Mouse (Mus musculus) gastrocnemius, adult 18-20 months (tissue): Measurements from ENCODE around the gene Vamp8. TPM values are rescaled to one million over a fixed set of nuclear protein-coding genes. Genes with fewer than 3 reads are reported as not detected.

Experiments
- DNase-seq: peaks from one replicate; pipeline ENCODE4 v3.0.0; 2021; ENCODE audit warnings: low spot score
- total RNA-seq, 2 experiments: library from RNA; stranded (reverse); gene quantifications; 2 replicates each; pipeline ENCODE4 v1.2.3; 2021

The Vamp8 gene
- total RNA-seq, 2 experiments from 2014 or later: 44.3 to 55.4 TPM

DNA sequence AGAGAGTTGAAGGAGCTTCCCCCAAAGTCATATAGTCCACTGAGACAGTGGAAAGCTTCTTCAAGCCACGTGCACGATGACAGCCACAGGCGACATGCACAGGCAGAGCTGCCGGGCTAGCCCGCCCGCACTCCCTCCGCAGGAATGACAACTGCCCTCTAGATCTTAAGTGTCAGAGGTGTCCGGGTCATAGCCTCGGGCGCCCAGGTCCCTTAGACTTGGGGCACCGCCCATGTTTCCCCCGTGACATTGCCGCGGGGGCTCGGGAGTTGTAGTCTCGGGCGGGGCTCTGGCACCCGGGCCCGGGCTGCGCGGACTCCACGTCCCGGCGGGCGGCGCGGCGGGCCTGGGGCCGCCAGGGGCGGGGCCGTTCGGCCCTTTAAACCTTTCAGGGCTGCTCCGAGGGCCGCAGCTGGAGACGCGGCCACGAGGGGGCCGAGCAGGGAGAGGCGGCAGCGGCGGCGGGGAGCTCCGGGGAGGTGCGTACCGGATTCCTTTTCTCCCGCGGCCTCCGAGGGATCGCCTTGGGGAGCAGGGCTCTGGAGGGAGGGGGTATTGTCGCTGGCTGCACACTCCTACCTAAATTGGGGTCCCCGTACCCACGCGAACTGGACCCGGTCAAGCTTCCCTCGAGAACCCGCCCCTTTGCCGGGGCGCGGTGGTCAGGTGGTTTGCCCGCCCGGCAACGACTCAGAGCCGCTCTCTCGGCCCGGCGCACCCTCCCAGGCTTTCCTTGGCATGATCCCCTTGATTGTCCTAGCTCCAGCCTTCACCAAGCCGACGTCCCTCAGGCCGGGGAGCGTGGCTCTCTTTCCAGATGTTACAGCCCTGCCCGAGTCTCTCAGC, 35.2 kb downstream of the Vamp8 start, which contains the start of gene Tmem150a:
TSS of gene Tmem150a (plus strand) at position 382 of the 846 bp plus-strand sequence.
- peak; percentile 93 for DNase-seq

GRCm38 (mm10) chr6:72354025-72354424, 36.5 kb downstream of the Vamp8 start:
- DNase-seq: no peak

DNA sequence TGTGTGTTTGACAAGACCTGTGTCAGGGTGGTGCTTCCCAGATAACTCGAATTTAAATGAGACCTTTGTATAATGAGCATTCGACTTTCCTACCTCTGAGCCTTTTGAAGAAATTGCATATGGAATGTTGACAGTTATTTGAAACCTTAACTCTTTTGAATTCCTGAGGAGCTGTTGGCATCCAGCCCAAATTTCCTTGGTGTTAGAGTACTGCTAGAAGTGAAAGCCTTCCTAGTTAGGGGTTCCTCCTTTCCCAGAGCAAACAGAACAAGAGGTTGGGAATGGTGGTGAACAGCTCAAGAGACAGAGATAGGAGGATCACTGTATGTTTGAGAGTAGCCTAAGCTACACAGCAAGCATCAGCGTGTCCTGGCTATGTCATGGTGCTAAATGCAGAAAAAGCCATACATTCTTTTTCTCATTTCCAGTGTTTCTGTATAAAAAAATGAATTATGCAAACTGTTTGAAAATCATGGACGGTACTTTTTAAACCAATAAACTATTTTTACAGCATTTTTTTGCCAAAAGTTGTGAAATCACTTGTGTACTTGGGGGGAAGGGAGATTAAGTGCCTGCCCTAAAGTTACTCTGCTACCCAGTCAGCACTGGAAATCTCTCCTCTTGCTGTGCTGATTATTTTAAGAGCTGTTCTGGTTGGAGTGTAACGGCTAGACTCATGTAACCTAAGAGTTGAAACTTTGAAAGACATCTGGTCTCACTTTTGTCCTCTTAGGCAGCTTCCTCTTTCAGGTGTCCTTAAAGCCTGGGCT, 37.7 kb downstream of the Vamp8 start:
- no peak for DNase-seq

- DNase-seq: no peak
These were observed 40.3 kb downstream of the Vamp8 start for GRCm38 (mm10) chr6:72350214-72350613.

- DNase-seq: no peak
These were observed 42.1 kb downstream of the Vamp8 start for GRCm38 (mm10) chr6:72348411-72348810.

- peak; percentile 73 for DNase-seq
These were observed 43.1 kb downstream of the Vamp8 start, which contains the start of gene 0610030E20Rik for GRCm38 (mm10) chr6:72347166-72347941. TSS of gene 0610030E20Rik (plus strand) at chr6:72347317.

DNA sequence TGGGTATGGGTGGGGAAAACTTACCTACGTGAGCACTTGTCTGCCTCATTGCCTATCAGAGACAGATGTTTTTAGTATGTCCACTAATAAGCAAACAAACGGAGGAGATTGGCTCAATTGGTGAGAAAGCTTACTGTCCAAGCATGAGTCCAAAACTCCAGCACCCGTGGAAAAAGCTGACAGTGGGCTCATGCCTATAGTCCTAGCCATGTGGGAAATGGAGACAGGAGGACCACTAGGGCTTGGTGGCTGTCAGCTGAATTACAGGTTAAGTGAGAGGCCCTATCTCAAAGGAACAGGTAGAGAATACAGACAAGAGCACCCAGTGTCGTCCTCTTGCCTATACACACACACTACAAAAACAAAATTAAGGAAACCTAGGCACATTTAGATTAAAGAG, 44.2 kb downstream of the Vamp8 start:
- DNase-seq: no peak

GRCm38 (mm10) chr6:72345633-72346032, 44.9 kb downstream of the Vamp8 start:
- no peak for DNase-seq

DNA sequence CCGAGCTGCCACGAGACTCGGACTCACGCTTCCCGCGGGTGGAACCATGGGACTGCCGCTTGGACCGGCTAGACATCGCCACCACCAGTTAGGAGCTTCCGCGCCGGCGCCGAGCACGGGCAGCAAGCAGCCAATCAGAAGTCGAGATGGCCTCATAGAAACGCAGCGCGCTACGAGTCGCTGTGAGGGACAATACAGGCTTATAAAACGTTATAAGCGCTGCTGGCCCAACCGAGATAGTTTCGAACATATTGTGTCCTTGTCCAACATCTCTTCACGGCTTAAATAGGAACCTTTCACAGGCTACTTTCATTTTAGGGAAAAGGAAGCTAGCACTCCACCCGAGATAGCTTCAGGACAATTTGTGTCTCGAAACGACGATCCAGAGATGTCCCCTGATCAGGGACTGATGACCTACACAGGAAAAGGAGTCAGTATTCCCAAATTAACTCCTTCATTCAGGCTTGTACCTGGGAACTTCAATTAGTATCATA, 45.4 kb downstream of the Vamp8 start, which contains the start of gene Usp39:
TSS of gene Usp39 (minus strand) at position 111 of the 494 bp plus-strand sequence.
- peak; percentile 93 for DNase-seq

GRCm38 (mm10) chr6:72344396-72345073, 46.0 kb downstream of the Vamp8 start:
- DNase-seq: no peak

GRCm38 (mm10) chr6:72340481-72340880, 50.0 kb downstream of the Vamp8 start:
- no peak for DNase-seq

Other genes starting within 250 kb of the Vamp8 start
- 1 to 10 TPM; 4.3 to 6.3 TPM for gene Atoh8, start 155.1 kb downstream of the Vamp8 start, total RNA-seq
- gene Sftpb, start 86.1 kb downstream of the Vamp8 start, total RNA-seq: not detected
- 10 to 100 TPM; 17.9 to 20.2 TPM for gene Usp39, start 45.5 kb downstream of the Vamp8 start, total RNA-seq
- 1 to 10 TPM; 7.2 to 8.0 TPM for gene 0610030E20Rik, start 43.4 kb downstream of the Vamp8 start, total RNA-seq
- gene Tmem150a, start 35.3 kb downstream of the Vamp8 start, total RNA-seq: 10 to 100 TPM; 22.4 to 24.2 TPM
- gene Rnf181, start 23.7 kb downstream of the Vamp8 start, total RNA-seq: 10 to 100 TPM; 27.0 to 27.6 TPM
- 100 to 1,000 TPM; 107 to 121 TPM for gene Vamp5, start 10.2 kb downstream of the Vamp8 start, total RNA-seq
- gene Ggcx, start 23.6 kb upstream of the Vamp8 start, total RNA-seq: 10 to 100 TPM; 12.2 to 12.7 TPM
- 10 to 100 TPM; 97.2 to 98.0 TPM for gene Mat2a, start 48.9 kb upstream of the Vamp8 start, total RNA-seq
- 1 to 10 TPM in 1 of 2 experiments, under 1 TPM in 1; 0.93 to 1.3 TPM for gene Sh2d6, start 131.0 kb upstream of the Vamp8 start, total RNA-seq
- gene Capg, start 153.7 kb upstream of the Vamp8 start, total RNA-seq: 10 to 100 TPM in 1 of 2 experiments, 1 to 10 TPM in 1; 9.2 to 14.3 TPM
- gene Elmod3, start 207.7 kb upstream of the Vamp8 start, total RNA-seq: 1 to 10 TPM; 7.3 to 8.7 TPM
- 10 to 100 TPM; 62.7 to 71.1 TPM for gene Retsat, start 207.8 kb upstream of the Vamp8 start, total RNA-seq
- 10 to 100 TPM; 24.0 to 27.9 TPM for gene Tgoln1, start 226.3 kb upstream of the Vamp8 start, total RNA-seq